ENCODE assay signal across 8 mouse cellular contexts in genomic region chr2:127482533-127482911, GRCm38 (mm10). TPM values are rescaled to one million over a fixed set of nuclear protein-coding genes. Genes with fewer than 3 reads are reported as not detected.
A peak's percentile ranks its signal among the peaks of the same experiment; 100 is the strongest.
DNase-seq lines count a peak whose midpoint lies in the region; ATAC-seq and TF ChIP-seq lines count a peak whose summit lies in the region.

No protein-coding gene starts in this region.

- no peaks in the 10 kb centered on the region for H3K36me3 ChIP-seq in embryonic facial prominence, embryonic 12.5 days
- no peaks in the 10 kb centered on the region for H3K36me3 ChIP-seq in heart, embryonic 11.5 days (ENCODE audit: control insufficient read depth, insufficient read depth, low read length)
- no peaks in the 10 kb centered on the region for H3K36me3 ChIP-seq in kidney, embryonic 14.5 days (ENCODE audit: control insufficient read depth, insufficient read depth, low read length)
- no peaks in the 10 kb centered on the region for H3K36me3 ChIP-seq in lung, postnatal 0 days (ENCODE audit: insufficient read depth, low read length)

- H3K4me3 ChIP-seq in embryonic facial prominence, embryonic 12.5 days, result peak overlapping the region; percentile 53
- peak overlapping the region; percentile 49 for H3K4me3 ChIP-seq in heart, embryonic 11.5 days (ENCODE audit: low read depth, low read length)
- peak overlapping the region; percentile 60 for H3K4me3 ChIP-seq in kidney, embryonic 14.5 days (ENCODE audit: low read length)
- peak overlapping the region; percentile 49 for H3K4me3 ChIP-seq in lung, postnatal 0 days (ENCODE audit: low read depth, low read length)

- peaks cover 77% of the 10 kb centered on the region for H3K27me3 ChIP-seq in embryonic facial prominence, embryonic 12.5 days
- H3K27me3 ChIP-seq in heart, embryonic 11.5 days (ENCODE audit: control insufficient read depth, insufficient read depth, low read length), result peaks cover 66% of the 10 kb centered on the region
- H3K27me3 ChIP-seq in kidney, embryonic 14.5 days (ENCODE audit: control insufficient read depth, insufficient read depth, low read length), result peaks cover 55% of the 10 kb centered on the region
- H3K27me3 ChIP-seq in lung, postnatal 0 days (replicated peaks; ENCODE audit: insufficient read depth, low read length), result peaks cover 37% of the 10 kb centered on the region

- TF ChIP-seq CTCF in lung, postnatal 0 days (IDR thresholded peaks at IDR 0.05), result no peak

- no peak overlapping the region for H3K27ac ChIP-seq in embryonic facial prominence, embryonic 12.5 days
- no peak overlapping the region for H3K27ac ChIP-seq in heart, embryonic 11.5 days (ENCODE audit: low read depth, low read length)
- peak overlapping the region; percentile 37; the same call in 1 of the 2 replicates for H3K27ac ChIP-seq in kidney, embryonic 14.5 days (ENCODE audit: low read depth, low read length)
- no peak overlapping the region for H3K27ac ChIP-seq in lung, postnatal 0 days (ENCODE audit: low read length)

- H3K9ac ChIP-seq in embryonic facial prominence, embryonic 12.5 days, result peak overlapping the region; percentile 56; the same call in 1 of the 2 replicates
- H3K9ac ChIP-seq in heart, embryonic 11.5 days (ENCODE audit: low read depth, low read length), result no peak overlapping the region
- peak overlapping the region; percentile 55 for H3K9ac ChIP-seq in kidney, embryonic 14.5 days (ENCODE audit: low read depth, low read length)
- no peak overlapping the region for H3K9ac ChIP-seq in lung, postnatal 0 days (replicated peaks; ENCODE audit: low read depth)

- H3K4me1 ChIP-seq in embryonic facial prominence, embryonic 12.5 days, result peaks cover 28% of the 10 kb centered on the region
- H3K4me1 ChIP-seq in heart, embryonic 11.5 days (ENCODE audit: control insufficient read depth, insufficient read depth, low read length), result peaks cover 9% of the 10 kb centered on the region
- peaks cover 19% of the 10 kb centered on the region for H3K4me1 ChIP-seq in kidney, embryonic 14.5 days (ENCODE audit: control insufficient read depth, insufficient read depth, low read length)
- H3K4me1 ChIP-seq in lung, postnatal 0 days (ENCODE audit: insufficient read depth, low read depth, low read length), result no peaks in the 10 kb centered on the region; the same call in 1 of the 2 replicates

- peak; percentile 80 for ATAC-seq in embryonic facial prominence, embryonic 12.5 days (ENCODE audit: insufficient number of reproducible peaks, insufficient read depth, low FRiP score, low TSS enrichment)
- ATAC-seq in heart, embryonic 11.5 days (replicated peaks; ENCODE audit: insufficient number of reproducible peaks, low FRiP score, low TSS enrichment), result peak; percentile 73; the same call in 1 of the 2 replicates
- peak; percentile 88 for ATAC-seq in kidney, embryonic 14.5 days (ENCODE audit: low FRiP score, low TSS enrichment)
- peak; percentile 77 for ATAC-seq in lung, postnatal 0 days
- no peak for ATAC-seq in activated CD4-positive, CD25-positive, alpha-beta regulatory T cell, adult 4 months

- H3K4me2 ChIP-seq in embryonic facial prominence, embryonic 12.5 days (replicated peaks), result peak overlapping the region; percentile 84
- peak overlapping the region; percentile 91 for H3K4me2 ChIP-seq in heart, embryonic 11.5 days
- H3K4me2 ChIP-seq in kidney, embryonic 14.5 days (replicated peaks; ENCODE audit: low read depth, low read length), result peak overlapping the region; percentile 88
- peak overlapping the region; percentile 87 for H3K4me2 ChIP-seq in lung, postnatal 0 days (replicated peaks; ENCODE audit: low read depth, low read length)

- peak; percentile 18 to 25 for DNase-seq in spleen, adult 18-20 months
- no peak for DNase-seq in spleen, postnatal 10 days (ENCODE audit: low spot score in 2 of 2)
- DNase-seq in lung, postnatal 0 days (ENCODE audit: low spot score), result peak; percentile 70
- DNase-seq in ovary, postnatal 14 days (ENCODE audit: low spot score), result peak; percentile 62

- TF ChIP-seq EP300 in lung, postnatal 0 days (IDR thresholded peaks at IDR 0.05), result no peak

- H3K9me3 ChIP-seq in embryonic facial prominence, embryonic 12.5 days, result no peaks in the 10 kb centered on the region
- no peaks in the 10 kb centered on the region for H3K9me3 ChIP-seq in heart, embryonic 11.5 days (replicated peaks; ENCODE audit: control insufficient read depth, low read length)
- no peaks in the 10 kb centered on the region for H3K9me3 ChIP-seq in kidney, embryonic 14.5 days (ENCODE audit: control insufficient read depth, low read length)
- H3K9me3 ChIP-seq in lung, postnatal 0 days (ENCODE audit: low read length), result no peaks in the 10 kb centered on the region

- 1% methylated on average over 21 of the region's 21 CpGs for whole genome bisulfite sequencing in embryonic facial prominence, embryonic 12.5 days
- WGBS in heart, embryonic 11.5 days (ENCODE audit: insufficient replicate concordance), result under 1% methylated on average over 21 of the region's 21 CpGs
- WGBS in kidney, embryonic 14.5 days, result 2% methylated on average over 19 of the region's 21 CpGs
- 3% methylated on average over 20 of the region's 21 CpGs for WGBS in lung, postnatal 0 days

RNA-seq across cellular contexts. Expression of gene Fahd2a, which starts 38.2 kb away (rescaled TPM):
- polyA plus RNA-seq in embryonic facial prominence, embryonic 12.5 days (2016; fragmentation: Nextera tagmentation; extraction: Ambion mirVana), result 27.5 and 27.7 TPM in 2 replicates
- 30.3 and 30.6 TPM in 2 replicates for polyA plus RNA-seq in heart, embryonic 11.5 days (2014; fragmentation: Nextera tagmentation; extraction: Ambion mirVana)
- polyA plus RNA-seq in kidney, embryonic 14.5 days (2014; fragmentation: Nextera tagmentation; extraction: Ambion mirVana), result 29.5 and 29.7 TPM in 2 replicates
- polyA plus RNA-seq in lung, postnatal 0 days (2015; fragmentation: Nextera tagmentation; extraction: Ambion mirVana), result 17.0 and 20.0 TPM in 2 replicates
- polyA plus RNA-seq in activated CD4-positive, CD25-positive, alpha-beta regulatory T cell, adult 4 months (2017; shearing (Covaris generic)), result 10 to 100 TPM; 48.1 to 48.7 TPM

RNA-seq across cellular contexts. Expression of gene Kcnip3, which starts 39.4 kb away (rescaled TPM):
- polyA plus RNA-seq in embryonic facial prominence, embryonic 12.5 days (2016; fragmentation: Nextera tagmentation; extraction: Ambion mirVana), result 2.2 TPM in 2 replicates
- polyA plus RNA-seq in heart, embryonic 11.5 days (2014; fragmentation: Nextera tagmentation; extraction: Ambion mirVana), result 2.0 and 2.3 TPM in 2 replicates
- polyA plus RNA-seq in kidney, embryonic 14.5 days (2014; fragmentation: Nextera tagmentation; extraction: Ambion mirVana), result 4.0 and 4.9 TPM in 2 replicates
- polyA plus RNA-seq in lung, postnatal 0 days (2015; fragmentation: Nextera tagmentation; extraction: Ambion mirVana), result 0.63 and 1.1 TPM in 2 replicates
- polyA plus RNA-seq in activated CD4-positive, CD25-positive, alpha-beta regulatory T cell, adult 4 months (2017; shearing (Covaris generic)), result under 1 TPM in 1 of 2 experiments, not detected in 1; 0.43 TPM

RNA-seq across cellular contexts. Expression of gene Gpat2, which starts 57.5 kb away (rescaled TPM):
- polyA plus RNA-seq in embryonic facial prominence, embryonic 12.5 days (2016; fragmentation: Nextera tagmentation; extraction: Ambion mirVana), result 0.19 and 0.22 TPM in 2 replicates
- 0.30 and 0.34 TPM in 2 replicates for polyA plus RNA-seq in heart, embryonic 11.5 days (2014; fragmentation: Nextera tagmentation; extraction: Ambion mirVana)
- 0.15 TPM in 1 of 2 replicates, not detected in the other for polyA plus RNA-seq in kidney, embryonic 14.5 days (2014; fragmentation: Nextera tagmentation; extraction: Ambion mirVana)
- 0.21 and 0.23 TPM in 2 replicates for polyA plus RNA-seq in lung, postnatal 0 days (2015; fragmentation: Nextera tagmentation; extraction: Ambion mirVana)
- under 1 TPM in 1 of 2 experiments, not detected in 1; 0.33 TPM for polyA plus RNA-seq in activated CD4-positive, CD25-positive, alpha-beta regulatory T cell, adult 4 months (2017; shearing (Covaris generic))

RNA-seq across cellular contexts. Expression of gene Prom2, which starts 58.7 kb away (rescaled TPM):
- polyA plus RNA-seq in embryonic facial prominence, embryonic 12.5 days (2016; fragmentation: Nextera tagmentation; extraction: Ambion mirVana), result 1.4 and 1.8 TPM in 2 replicates
- polyA plus RNA-seq in heart, embryonic 11.5 days (2014; fragmentation: Nextera tagmentation; extraction: Ambion mirVana), result 0.39 TPM in 1 of 2 replicates, not detected in the other
- 1.4 and 1.9 TPM in 2 replicates for polyA plus RNA-seq in kidney, embryonic 14.5 days (2014; fragmentation: Nextera tagmentation; extraction: Ambion mirVana)
- polyA plus RNA-seq in lung, postnatal 0 days (2015; fragmentation: Nextera tagmentation; extraction: Ambion mirVana), result 0.40 and 0.53 TPM in 2 replicates
- polyA plus RNA-seq in activated CD4-positive, CD25-positive, alpha-beta regulatory T cell, adult 4 months (2017; shearing (Covaris generic)), result not detected

Comparison
In these comparisons a context has a peak if more than half of its experiments do, and no peak if none do; other contexts are left out.
1. DNase-seq: peak in spleen, adult 18-20 months (2 of 2), lung, postnatal 0 days (single experiment) and ovary, postnatal 14 days (single experiment); none in spleen, postnatal 10 days (0 of 2).
2. H3K9ac ChIP-seq: peak in embryonic facial prominence, embryonic 12.5 days (single experiment) and kidney, embryonic 14.5 days (single experiment); none in heart, embryonic 11.5 days (single experiment) and lung, postnatal 0 days (single experiment).
3. Peak in every context shown above with its lines, with median percentiles within 50 percentile points of each other: H3K4me2 ChIP-seq and H3K4me3 ChIP-seq.